Mouse (Mus musculus) B cell, adult 62 days (primary cell): ENCODE data around the gene Setmar. TPM values are rescaled to one million over a fixed set of nuclear protein-coding genes. Genes with fewer than 3 reads are reported as not detected.

Experiments
- total RNA-seq: library from RNA; stranded (reverse); gene quantifications from 4 replicates; pipeline ENCODE4 v1.2.4, GENCODE M21; 2023

The Setmar gene
- total RNA-seq, result 1.2 to 1.8 TPM (median 1.6 TPM) in 4 replicates

DNA sequence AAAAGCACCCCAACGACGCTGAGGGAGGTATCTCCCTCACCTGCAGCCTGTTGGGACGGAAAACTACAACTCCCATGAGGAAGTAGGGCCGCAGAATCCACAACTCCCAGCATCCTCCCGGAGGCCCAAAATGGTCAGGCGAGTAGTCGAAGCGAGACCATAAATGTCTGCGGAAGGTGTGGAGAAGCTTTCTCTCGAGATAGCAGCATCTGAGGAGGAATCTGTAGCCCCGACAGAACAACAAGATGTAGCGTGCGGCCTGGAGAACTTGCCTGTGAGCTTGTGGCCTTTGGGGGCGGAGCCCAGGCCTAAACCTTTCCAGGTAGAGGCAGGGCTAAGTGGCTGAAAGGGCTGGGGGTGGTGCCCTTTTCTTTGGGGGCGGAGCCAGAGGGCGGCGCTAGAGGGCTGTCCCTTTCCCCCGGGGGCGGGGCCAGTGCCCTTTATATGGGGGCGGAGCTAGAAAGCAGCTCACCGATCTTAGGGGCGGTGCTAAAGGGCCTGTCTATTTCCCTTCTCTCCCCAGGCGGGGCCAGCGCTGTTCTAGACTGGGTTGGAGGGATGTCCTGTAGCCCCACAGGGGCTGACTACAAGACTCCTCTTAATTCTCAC is at the start of gene Setmar:
Gene Setmar (plus strand): TSS at position 128 of the 609 bp plus-strand sequence.

Other genes starting within 250 kb of the Setmar start
- gene Sumf1, start 120.5 kb downstream of the Setmar start, total RNA-seq, result 27.3 to 33.1 TPM (median 30.2 TPM) in 4 replicates
- gene Itpr1, start 148.1 kb downstream of the Setmar start, total RNA-seq, result 179 to 196 TPM (median 189 TPM) in 4 replicates